Mouse (Mus musculus): Measurements from ENCODE around the gene Ssc4d. TPM values are rescaled to one million over a fixed set of nuclear protein-coding genes. Genes with fewer than 3 reads are reported as not detected.

Gene Ssc4d
- total RNA-seq, 2 experiments from 2014 or later = 0.36 to 0.69 TPM

Other genes with a start within 250 kb of the Ssc4d start
- gene Tmem120a, start 230.1 kb downstream of the Ssc4d start, total RNA-seq (2021) = 10 to 100 TPM; 14.4 to 16.7 TPM
- gene Styxl1, start 196.1 kb downstream of the Ssc4d start, total RNA-seq (2021) = not detected
- 1,000 to 10,000 TPM; 1,387 to 1,444 TPM for gene Mdh2, start 196.1 kb downstream of the Ssc4d start, total RNA-seq (2021)
- under 1 TPM; 0.12 to 0.20 TPM for gene Srrm3, start 167.6 kb downstream of the Ssc4d start, total RNA-seq (2021)
- 100 to 1,000 TPM; 397 to 401 TPM for gene Hspb1, start 86.6 kb downstream of the Ssc4d start, total RNA-seq (2021)
- 100 to 1,000 TPM; 285 to 292 TPM for gene Ywhag, start 39.9 kb downstream of the Ssc4d start, total RNA-seq (2021)
- not detected for gene Zp3, start 5.6 kb upstream of the Ssc4d start, total RNA-seq (2021)
- 10 to 100 TPM in 1 of 2 experiments, 1 to 10 TPM in 1; 9.7 to 10.7 TPM for gene Dtx2, start 20.3 kb upstream of the Ssc4d start, total RNA-seq (2021)
- 10 to 100 TPM; 25.8 to 30.7 TPM for gene Upk3b, start 64.0 kb upstream of the Ssc4d start, total RNA-seq (2021)
- gene Upk3bl, start 80.0 kb upstream of the Ssc4d start, total RNA-seq (2021) = not detected
- gene Rasa4, start 109.4 kb upstream of the Ssc4d start, total RNA-seq (2021) = 1 to 10 TPM; 2.1 to 2.4 TPM
- gene Polr2j, start 142.1 kb upstream of the Ssc4d start, total RNA-seq (2021) = 10 to 100 TPM; 63.4 to 67.3 TPM
- 1 to 10 TPM; 7.9 to 9.5 TPM for gene Lrwd1, start 161.5 kb upstream of the Ssc4d start, total RNA-seq (2021)
- gene Alkbh4, start 161.6 kb upstream of the Ssc4d start, total RNA-seq (2021) = 1 to 10 TPM; 6.5 to 7.4 TPM
- gene Orai2, start 196.2 kb upstream of the Ssc4d start, total RNA-seq (2021) = 1 to 10 TPM; 2.0 to 3.3 TPM
- 10 to 100 TPM; 27.9 to 32.6 TPM for gene Prkrip1, start 224.4 kb upstream of the Ssc4d start, total RNA-seq (2021)